In genomic region chr6:134262383-134262782, GRCm38 (mm10) we compare ENCODE assay signal across 12 mouse cellular contexts.
DNase-seq lines count a peak whose midpoint lies in the region; ATAC-seq and TF ChIP-seq lines count a peak whose summit lies in the region.
"Had no signal": no experiment of that assay in that cellular context is flagged by ENCODE, and none has a peak within 500 bp of the region (broad histone marks: within the 10 kb centered on the region; RNA-seq: fewer than 3 reads in every experiment).

No protein-coding gene starts in this region.

- 83% methylated on average over 4 of the region's 4 CpGs for WGBS in lung, embryonic 14.5 days
- WGBS in lung, adult 2 months = 56% methylated on average over 4 of the region's 4 CpGs
- 63% methylated on average over 4 of the region's 4 CpGs for WGBS in heart, postnatal 0 days
- 74% methylated on average over 4 of the region's 4 CpGs for WGBS in stomach, embryonic 15.5 days
- WGBS in midbrain, embryonic 13.5 days = 87% methylated on average over 4 of the region's 4 CpGs

- no peak for TF ChIP-seq CTCF in lung, embryonic 14.5 days (IDR thresholded peaks at IDR 0.05; ENCODE audit: low read depth)
- TF ChIP-seq CTCF in lung, adult 2 months (IDR thresholded peaks at IDR 0.05; ENCODE audit: insufficient read depth, low read length) = no peak
- no peak for TF ChIP-seq CTCF in heart, postnatal 0 days (IDR thresholded peaks at IDR 0.05; ENCODE audit: low read depth)

- ATAC-seq in lung, embryonic 14.5 days (ENCODE audit: insufficient read depth) = peak; percentile 41; the same call in 1 of the 2 replicates
- no peak for ATAC-seq in heart, postnatal 0 days (ENCODE audit: insufficient read depth, low read depth)
- no peak for ATAC-seq in stomach, embryonic 15.5 days (ENCODE audit: insufficient read depth, low FRiP score, low read depth)
- ATAC-seq in midbrain, embryonic 13.5 days = no peak
- ATAC-seq: hindbrain, embryonic 16.5 days had no signal

- H3K4me3 ChIP-seq in lung, embryonic 14.5 days (ENCODE audit: low read depth, low read length) = no peak overlapping the region
- H3K4me3 ChIP-seq in lung, adult 2 months (replicated peaks; ENCODE audit: extremely low read depth, low read depth, low read length) = no peak overlapping the region
- no peak overlapping the region for H3K4me3 ChIP-seq in heart, postnatal 0 days (ENCODE audit: low read depth, low read length)
- H3K4me3 ChIP-seq in stomach, embryonic 15.5 days (replicated peaks) = no peak overlapping the region
- no peak overlapping the region for H3K4me3 ChIP-seq in midbrain, embryonic 13.5 days (replicated peaks)
- H3K4me3 ChIP-seq: limb, embryonic 13.5 days had no signal

- no peak overlapping the region for H3K4me2 ChIP-seq in lung, embryonic 14.5 days
- H3K4me2 ChIP-seq in heart, postnatal 0 days (ENCODE audit: low read depth, low read length) = no peak overlapping the region
- no peak overlapping the region for H3K4me2 ChIP-seq in stomach, embryonic 15.5 days
- H3K4me2 ChIP-seq in midbrain, embryonic 13.5 days (replicated peaks) = no peak overlapping the region
- H3K4me2 ChIP-seq: limb, embryonic 13.5 days had no signal

- H3K27ac ChIP-seq in lung, embryonic 14.5 days (ENCODE audit: low read depth) = peak overlapping the region; percentile 79
- H3K27ac ChIP-seq in heart, postnatal 0 days (ENCODE audit: low read depth) = peak overlapping the region; percentile 28
- peak overlapping the region; percentile 80 for H3K27ac ChIP-seq in stomach, embryonic 15.5 days
- no peak overlapping the region for H3K27ac ChIP-seq in midbrain, embryonic 13.5 days
- H3K27ac ChIP-seq: limb, embryonic 13.5 days had no signal

- DNase-seq in heart, adult 11 months = peak; percentile 86
- DNase-seq in heart, adult 18-20 months = no peak
- DNase-seq in lung, embryonic 14.5 days = no peak
- DNase-seq in lung, adult 2 months = no peak
- DNase-seq in heart, postnatal 0 days (ENCODE audit: low spot score) = no peak
- DNase-seq: cerebellum, adult 11-12 months; gastrocnemius, postnatal 10 days; thymus, postnatal 36 days had no signal

- peaks cover 12% of the 10 kb centered on the region; the same call in 1 of the 2 replicates for H3K4me1 ChIP-seq in lung, embryonic 14.5 days (ENCODE audit: insufficient read depth)
- H3K4me1 ChIP-seq in lung, adult 2 months (ENCODE audit: control insufficient read depth, insufficient read depth, low read length) = peaks cover 10% of the 10 kb centered on the region
- H3K4me1 ChIP-seq in heart, postnatal 0 days (ENCODE audit: control insufficient read depth, insufficient read depth) = no peaks in the 10 kb centered on the region; the same call in 1 of the 2 replicates
- H3K4me1 ChIP-seq in stomach, embryonic 15.5 days = 0 out of 2 replicates have a peak, but pooled peaks cover 7% of the 10 kb centered on the region
- H3K4me1 ChIP-seq in midbrain, embryonic 13.5 days (replicated peaks) = no peaks in the 10 kb centered on the region

- H3K36me3 ChIP-seq in lung, embryonic 14.5 days (ENCODE audit: insufficient read depth) = peaks cover 77% of the 10 kb centered on the region
- peaks cover 58% of the 10 kb centered on the region for H3K36me3 ChIP-seq in heart, postnatal 0 days (replicated peaks; ENCODE audit: control insufficient read depth, insufficient read depth, low read length)
- H3K36me3 ChIP-seq in stomach, embryonic 15.5 days = peaks cover 22% of the 10 kb centered on the region
- peaks cover 56% of the 10 kb centered on the region for H3K36me3 ChIP-seq in midbrain, embryonic 13.5 days

- no peak for TF ChIP-seq POLR2A in lung, adult 2 months (IDR thresholded peaks at IDR 0.05; ENCODE audit: borderline replicate concordance, extremely low read depth, low read depth, low read length)

- no peaks in the 10 kb centered on the region for H3K9me3 ChIP-seq in lung, embryonic 14.5 days (ENCODE audit: low read depth, low read length)
- peaks cover 5% of the 10 kb centered on the region; the same call in 1 of the 2 replicates for H3K9me3 ChIP-seq in heart, postnatal 0 days (replicated peaks; ENCODE audit: control insufficient read depth, low read length)
- H3K9me3 ChIP-seq in stomach, embryonic 15.5 days = no peaks in the 10 kb centered on the region
- no peaks in the 10 kb centered on the region for H3K9me3 ChIP-seq in midbrain, embryonic 13.5 days

- no peaks in the 10 kb centered on the region for H3K27me3 ChIP-seq in lung, embryonic 14.5 days (ENCODE audit: insufficient read depth, low read length)
- no peaks in the 10 kb centered on the region for H3K27me3 ChIP-seq in heart, postnatal 0 days (ENCODE audit: control insufficient read depth, insufficient read depth, low read length)
- no peaks in the 10 kb centered on the region for H3K27me3 ChIP-seq in stomach, embryonic 15.5 days (replicated peaks)
- H3K27me3 ChIP-seq in midbrain, embryonic 13.5 days = no peaks in the 10 kb centered on the region
- H3K27me3 ChIP-seq: limb, embryonic 13.5 days had no signal

- TF ChIP-seq EP300 in heart, postnatal 0 days (IDR thresholded peaks at IDR 0.05; ENCODE audit: low read depth) = no peak

- H3K9ac ChIP-seq in lung, embryonic 14.5 days = no peak overlapping the region
- no peak overlapping the region for H3K9ac ChIP-seq in heart, postnatal 0 days (replicated peaks; ENCODE audit: low read depth, low read length)
- no peak overlapping the region for H3K9ac ChIP-seq in stomach, embryonic 15.5 days
- H3K9ac ChIP-seq in midbrain, embryonic 13.5 days (replicated peaks) = no peak overlapping the region
- H3K9ac ChIP-seq: limb, embryonic 13.5 days had no signal
